Mouse (Mus musculus): ENCODE results near the gene Ptpro. TPM values are rescaled to one million over a fixed set of nuclear protein-coding genes. Genes with fewer than 3 reads are reported as not detected.

Gene Ptpro
- polyA plus RNA-seq, 1 experiment: 2.7 TPM

DNA sequence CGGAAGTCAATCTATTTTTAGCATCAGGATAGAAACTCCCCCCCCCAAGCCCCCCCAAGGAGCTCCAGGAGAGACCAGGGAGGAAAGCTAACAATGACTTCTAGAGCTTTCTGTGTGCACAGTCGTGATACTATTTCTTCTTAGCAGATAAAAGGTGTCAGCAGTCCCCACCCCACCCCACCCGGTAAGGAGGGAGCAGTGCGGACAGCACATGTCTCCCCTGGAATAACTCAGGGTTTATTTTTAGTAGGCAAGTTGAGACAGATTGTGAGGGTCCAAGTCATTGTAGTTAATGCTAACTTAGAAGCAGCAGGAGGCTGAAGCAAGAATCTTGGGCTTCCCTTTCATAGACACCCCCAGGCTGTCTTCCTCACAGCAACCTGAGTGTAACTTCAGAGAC lies 63.1 kb downstream of the Ptpro start:
- no peaks in the 10 kb centered on the region for H3K36me3 ChIP-seq (ENCODE audit: control insufficient read depth, insufficient read depth, low read length)
- TF ChIP-seq POLR2A (IDR thresholded peaks at IDR 0.05; ENCODE audit: control insufficient read depth, extremely low read depth, insufficient read depth, low read length, poor library complexity): no peak
- no peak for TF ChIP-seq CTCF (IDR thresholded peaks at IDR 0.05; ENCODE audit: borderline replicate concordance, control insufficient read depth, extremely low read depth, insufficient read depth, low read length, poor library complexity)
- DNase-seq: no peak
- no peaks in the 10 kb centered on the region for H3K4me1 ChIP-seq (replicated peaks; ENCODE audit: control insufficient read depth, insufficient read depth, low read length)
- H3K27me3 ChIP-seq (ENCODE audit: control insufficient read depth, insufficient read depth, low read length): no peaks in the 10 kb centered on the region
- 41% methylated on average over 4 of the region's 4 CpGs for WGBS
- H3K27ac ChIP-seq (ENCODE audit: control insufficient read depth, insufficient read depth, low read length): no peak overlapping the region
- no peak overlapping the region for H3K4me3 ChIP-seq (ENCODE audit: control insufficient read depth, insufficient read depth, low read length)

DNA sequence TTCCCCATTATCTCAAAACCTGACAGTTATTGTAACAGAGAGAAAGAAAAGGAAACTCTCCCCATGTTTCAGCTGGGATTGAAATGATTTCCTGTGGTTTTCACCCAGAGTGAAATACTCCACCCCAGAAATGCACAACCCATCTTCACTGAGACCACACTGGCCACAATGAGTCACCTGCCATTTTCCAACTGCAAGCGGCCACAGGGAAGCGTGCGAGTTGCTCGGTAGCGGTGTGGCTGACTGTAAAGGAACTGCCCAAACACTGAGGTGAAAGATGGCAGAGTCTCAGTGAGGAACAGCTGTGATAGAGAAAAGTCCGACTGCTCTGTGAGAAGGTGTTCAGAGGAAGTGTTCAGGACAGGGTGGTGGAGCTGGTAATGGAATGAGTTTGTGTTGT lies 64.2 kb downstream of the Ptpro start:
- no peak overlapping the region for H3K4me3 ChIP-seq (ENCODE audit: control insufficient read depth, insufficient read depth, low read length)
- 8% methylated on average over 6 of the region's 6 CpGs for WGBS
- H3K4me1 ChIP-seq (replicated peaks; ENCODE audit: control insufficient read depth, insufficient read depth, low read length): no peaks in the 10 kb centered on the region
- H3K27ac ChIP-seq (ENCODE audit: control insufficient read depth, insufficient read depth, low read length): no peak overlapping the region
- TF ChIP-seq POLR2A (IDR thresholded peaks at IDR 0.05; ENCODE audit: control insufficient read depth, extremely low read depth, insufficient read depth, low read length, poor library complexity) (no peak), CTCF (IDR thresholded peaks at IDR 0.05; ENCODE audit: borderline replicate concordance, control insufficient read depth, extremely low read depth, insufficient read depth, low read length, poor library complexity) (no peak)
- no peaks in the 10 kb centered on the region for H3K27me3 ChIP-seq (ENCODE audit: control insufficient read depth, insufficient read depth, low read length)
- DNase-seq: no peak
- no peaks in the 10 kb centered on the region for H3K36me3 ChIP-seq (ENCODE audit: control insufficient read depth, insufficient read depth, low read length)

- DNase-seq: no peak
- Histone ChIP-seq H3K36me3 (ENCODE audit: control insufficient read depth, insufficient read depth, low read length) (no peaks in the 10 kb centered on the region), H3K27me3 (ENCODE audit: control insufficient read depth, insufficient read depth, low read length) (no peaks in the 10 kb centered on the region), H3K4me1 (replicated peaks; ENCODE audit: control insufficient read depth, insufficient read depth, low read length) (no peaks in the 10 kb centered on the region), H3K27ac (ENCODE audit: control insufficient read depth, insufficient read depth, low read length) (no peak overlapping the region), H3K4me3 (ENCODE audit: control insufficient read depth, insufficient read depth, low read length) (no peak overlapping the region)
- TF ChIP-seq POLR2A (IDR thresholded peaks at IDR 0.05; ENCODE audit: control insufficient read depth, extremely low read depth, insufficient read depth, low read length, poor library complexity): no peak
- TF ChIP-seq CTCF (IDR thresholded peaks at IDR 0.05; ENCODE audit: borderline replicate concordance, control insufficient read depth, extremely low read depth, insufficient read depth, low read length, poor library complexity): no peak
- WGBS: 93% methylated on average over 6 of the region's 6 CpGs
Measured at GRCm38 (mm10) chr6:137317509-137317908, 65.4 kb downstream of the Ptpro start.

DNA sequence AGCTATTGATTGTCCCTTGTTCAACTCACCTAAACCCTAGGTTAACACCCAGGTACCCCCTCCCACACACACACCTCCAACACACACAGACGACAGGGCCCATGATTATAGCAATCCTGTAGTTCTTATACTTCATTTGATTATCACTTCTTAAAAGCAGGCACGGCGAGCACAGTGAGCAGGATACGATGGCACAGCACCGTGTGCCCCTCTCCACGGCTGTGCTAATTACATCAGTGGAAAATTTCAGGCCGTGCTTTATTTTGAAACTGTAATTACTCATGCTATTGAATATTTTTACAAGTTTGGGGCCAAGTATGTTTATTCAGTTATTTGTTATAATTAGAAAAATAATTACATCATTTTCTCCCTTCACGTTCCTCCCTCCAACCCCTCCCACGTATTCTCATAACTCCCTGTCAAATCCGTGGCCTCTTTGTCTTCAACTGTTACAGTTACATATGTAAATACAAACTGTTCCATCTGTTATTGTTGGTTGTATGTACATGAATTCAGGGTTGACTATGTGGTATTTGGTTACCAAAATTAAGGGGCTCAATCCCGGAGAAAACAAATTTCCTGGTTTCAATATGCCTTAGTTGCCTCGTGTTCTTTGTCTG lies 66.2 kb downstream of the Ptpro start:
- Histone ChIP-seq H3K27me3 (ENCODE audit: control insufficient read depth, insufficient read depth, low read length) (no peaks in the 10 kb centered on the region), H3K4me3 (ENCODE audit: control insufficient read depth, insufficient read depth, low read length) (no peak overlapping the region), H3K27ac (ENCODE audit: control insufficient read depth, insufficient read depth, low read length) (no peak overlapping the region), H3K36me3 (ENCODE audit: control insufficient read depth, insufficient read depth, low read length) (no peaks in the 10 kb centered on the region), H3K4me1 (replicated peaks; ENCODE audit: control insufficient read depth, insufficient read depth, low read length) (no peaks in the 10 kb centered on the region)
- TF ChIP-seq CTCF (IDR thresholded peaks at IDR 0.05; ENCODE audit: borderline replicate concordance, control insufficient read depth, extremely low read depth, insufficient read depth, low read length, poor library complexity) (no peak), POLR2A (IDR thresholded peaks at IDR 0.05; ENCODE audit: control insufficient read depth, extremely low read depth, insufficient read depth, low read length, poor library complexity) (no peak)
- 96% methylated on average over 12 of the region's 12 CpGs for WGBS
- DNase-seq: no peak

DNA sequence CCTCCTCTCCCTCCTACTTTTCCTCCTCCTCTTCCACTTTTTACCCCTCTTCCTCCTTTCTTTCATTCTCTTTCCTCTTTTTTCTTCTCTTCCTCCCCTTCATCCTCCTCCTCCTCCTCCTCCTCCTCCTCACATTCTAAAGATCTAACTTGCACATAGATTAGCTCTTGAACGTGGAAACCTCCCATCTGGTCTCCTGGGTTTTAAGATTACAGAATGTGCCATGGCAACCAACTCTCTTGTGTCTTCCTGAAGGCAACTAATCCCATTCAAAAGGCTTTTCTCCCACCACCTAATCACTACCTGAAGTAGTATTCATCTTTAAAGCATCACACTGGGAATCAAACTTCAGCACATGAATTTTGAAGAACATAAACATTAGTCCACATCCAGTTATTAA lies 67.5 kb downstream of the Ptpro start:
- Histone ChIP-seq H3K4me1 (replicated peaks; ENCODE audit: control insufficient read depth, insufficient read depth, low read length) (no peaks in the 10 kb centered on the region), H3K27ac (ENCODE audit: control insufficient read depth, insufficient read depth, low read length) (no peak overlapping the region), H3K4me3 (ENCODE audit: control insufficient read depth, insufficient read depth, low read length) (no peak overlapping the region), H3K27me3 (ENCODE audit: control insufficient read depth, insufficient read depth, low read length) (no peaks in the 10 kb centered on the region), H3K36me3 (ENCODE audit: control insufficient read depth, insufficient read depth, low read length) (no peaks in the 10 kb centered on the region)
- no peak for TF ChIP-seq POLR2A (IDR thresholded peaks at IDR 0.05; ENCODE audit: control insufficient read depth, extremely low read depth, insufficient read depth, low read length, poor library complexity)
- TF ChIP-seq CTCF (IDR thresholded peaks at IDR 0.05; ENCODE audit: borderline replicate concordance, control insufficient read depth, extremely low read depth, insufficient read depth, low read length, poor library complexity): no peak
- no peak for DNase-seq
- 82% methylated on average over 1 of the region's 1 CpGs for WGBS

DNA sequence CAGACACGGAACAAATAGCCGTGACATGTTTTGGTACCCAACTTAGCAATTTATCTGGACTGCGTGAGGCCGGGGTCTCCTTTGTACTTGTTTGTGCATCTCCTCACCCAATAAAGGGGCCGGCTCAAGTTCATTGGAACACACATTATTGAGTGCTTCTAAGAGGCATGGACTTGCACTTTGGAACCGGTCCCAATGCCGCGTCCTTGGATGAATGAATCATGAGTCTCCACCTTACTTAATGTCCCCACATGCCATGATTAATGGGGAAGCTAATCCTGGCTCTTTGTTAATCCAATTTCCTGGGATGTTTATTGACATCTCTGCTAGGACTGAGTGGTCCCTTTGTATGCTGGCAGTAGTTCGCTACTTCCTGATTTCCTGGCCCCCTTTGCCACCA lies 75.6 kb downstream of the Ptpro start:
- Histone ChIP-seq H3K27me3 (ENCODE audit: control insufficient read depth, insufficient read depth, low read length) (no peaks in the 10 kb centered on the region), H3K4me1 (replicated peaks; ENCODE audit: control insufficient read depth, insufficient read depth, low read length) (no peaks in the 10 kb centered on the region), H3K36me3 (ENCODE audit: control insufficient read depth, insufficient read depth, low read length) (no peaks in the 10 kb centered on the region), H3K27ac (ENCODE audit: control insufficient read depth, insufficient read depth, low read length) (no peak overlapping the region), H3K4me3 (ENCODE audit: control insufficient read depth, insufficient read depth, low read length) (no peak overlapping the region)
- TF ChIP-seq POLR2A (IDR thresholded peaks at IDR 0.05; ENCODE audit: control insufficient read depth, extremely low read depth, insufficient read depth, low read length, poor library complexity): no peak
- no peak for TF ChIP-seq CTCF (IDR thresholded peaks at IDR 0.05; ENCODE audit: borderline replicate concordance, control insufficient read depth, extremely low read depth, insufficient read depth, low read length, poor library complexity)
- WGBS: 89% methylated on average over 9 of the region's 9 CpGs
- no peak for DNase-seq

DNA sequence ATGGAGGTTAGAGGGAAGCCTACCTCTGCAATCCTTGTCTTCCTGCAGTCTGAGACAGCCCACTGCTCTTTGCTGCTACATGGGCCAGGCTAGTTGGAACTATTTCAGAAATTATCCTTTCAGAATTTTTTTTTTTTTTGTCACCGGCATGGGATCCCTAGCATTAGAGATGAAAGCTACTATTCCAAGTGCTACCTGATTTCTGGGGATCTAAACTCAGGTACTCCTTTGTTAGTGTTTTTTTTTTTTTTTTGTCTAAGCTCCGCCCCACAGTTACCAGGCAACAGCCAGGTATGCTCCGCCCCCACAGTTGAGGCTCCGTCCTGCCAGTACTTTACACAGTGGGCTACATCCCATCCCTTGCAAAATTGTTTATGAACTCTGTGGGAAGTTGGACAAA lies 76.1 kb downstream of the Ptpro start:
- Histone ChIP-seq H3K4me3 (ENCODE audit: control insufficient read depth, insufficient read depth, low read length) (no peak overlapping the region), H3K4me1 (replicated peaks; ENCODE audit: control insufficient read depth, insufficient read depth, low read length) (no peaks in the 10 kb centered on the region), H3K27ac (ENCODE audit: control insufficient read depth, insufficient read depth, low read length) (no peak overlapping the region), H3K36me3 (ENCODE audit: control insufficient read depth, insufficient read depth, low read length) (no peaks in the 10 kb centered on the region), H3K27me3 (ENCODE audit: control insufficient read depth, insufficient read depth, low read length) (no peaks in the 10 kb centered on the region)
- TF ChIP-seq CTCF (IDR thresholded peaks at IDR 0.05; ENCODE audit: borderline replicate concordance, control insufficient read depth, extremely low read depth, insufficient read depth, low read length, poor library complexity) (no peak), POLR2A (IDR thresholded peaks at IDR 0.05; ENCODE audit: control insufficient read depth, extremely low read depth, insufficient read depth, low read length, poor library complexity) (no peak)
- WGBS: 81% methylated on average over 4 of the region's 4 CpGs
- DNase-seq: no peak
